Mouse (Mus musculus) fat pad, adult 2 months (tissue): ENCODE results near the gene Glyr1.

Experiments used
- DNase-seq: peaks from one replicate; pipeline ENCODE4 v3.0.0-alpha.2; 2011; ENCODE audit warnings: low read depth, low spot score; ENCODE audit errors: extremely low read depth

Gene Glyr1

DNA sequence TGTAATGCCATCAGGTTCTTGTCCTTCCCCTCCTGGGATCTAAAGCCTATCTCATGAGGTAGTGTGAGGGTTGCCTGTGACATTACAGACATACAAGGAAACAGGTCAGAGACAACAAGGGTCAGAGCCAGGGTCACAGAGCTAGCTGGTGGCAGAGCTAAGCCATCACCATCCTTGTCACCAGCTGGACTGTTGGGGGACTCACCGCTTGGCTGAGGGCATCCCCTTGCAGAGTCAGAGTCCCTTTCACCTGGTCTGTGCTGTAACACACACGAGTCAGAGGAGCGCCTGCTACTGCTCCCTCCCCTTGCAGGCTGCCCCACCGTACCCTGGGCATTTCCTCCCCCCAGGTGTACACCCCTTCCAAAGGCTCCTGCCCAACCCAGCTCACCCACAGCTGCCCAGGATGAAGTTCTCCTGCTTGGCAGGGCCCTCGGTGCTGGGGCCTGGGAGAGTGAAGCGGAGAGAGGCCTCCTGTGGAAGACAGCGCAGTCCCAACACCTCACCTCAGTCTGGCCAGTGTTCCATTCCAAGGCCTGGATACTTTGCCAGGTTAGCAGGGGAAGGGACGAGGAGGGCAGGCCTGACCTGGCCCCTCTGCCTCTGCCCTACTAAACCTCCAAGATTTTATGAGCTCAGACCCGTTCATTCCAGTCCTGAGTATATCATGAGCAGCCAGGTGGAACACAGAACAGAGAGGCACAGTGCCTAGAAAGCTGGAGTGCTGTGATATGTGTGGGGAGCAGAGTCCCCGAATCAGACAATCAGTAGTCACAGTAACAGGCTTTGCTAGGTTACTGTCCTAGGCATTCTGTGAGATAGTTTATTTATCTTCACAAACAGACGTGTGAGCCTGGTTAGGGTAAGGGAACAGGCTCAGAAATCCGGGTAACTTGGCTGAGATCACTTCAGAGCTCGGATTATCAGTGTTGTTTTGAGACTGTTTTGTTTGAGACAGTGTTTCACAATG is 37.3 kb downstream of the Glyr1 start:
- DNase-seq, result no peak

DNA sequence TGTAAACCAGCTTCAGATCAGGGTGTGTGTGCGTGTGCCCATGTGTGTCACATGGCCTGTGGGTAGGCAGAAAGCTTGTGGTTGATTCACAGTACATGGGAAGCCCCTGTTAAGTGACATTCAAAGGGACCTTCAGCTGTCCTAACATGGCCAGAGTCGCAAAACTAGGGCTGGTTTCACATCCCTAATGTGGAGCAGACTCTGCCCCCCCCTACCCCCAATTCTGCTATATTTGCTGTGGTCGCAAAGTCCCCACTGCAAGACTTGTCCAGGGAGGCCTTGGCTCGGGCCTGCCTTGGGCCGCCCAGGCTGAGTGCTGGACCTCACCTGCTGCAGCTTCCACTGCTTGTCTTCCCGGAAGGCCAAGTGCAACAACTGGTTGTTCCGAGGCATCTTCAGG is 38.4 kb downstream of the Glyr1 start:
- DNase-seq, result no peak

DNA sequence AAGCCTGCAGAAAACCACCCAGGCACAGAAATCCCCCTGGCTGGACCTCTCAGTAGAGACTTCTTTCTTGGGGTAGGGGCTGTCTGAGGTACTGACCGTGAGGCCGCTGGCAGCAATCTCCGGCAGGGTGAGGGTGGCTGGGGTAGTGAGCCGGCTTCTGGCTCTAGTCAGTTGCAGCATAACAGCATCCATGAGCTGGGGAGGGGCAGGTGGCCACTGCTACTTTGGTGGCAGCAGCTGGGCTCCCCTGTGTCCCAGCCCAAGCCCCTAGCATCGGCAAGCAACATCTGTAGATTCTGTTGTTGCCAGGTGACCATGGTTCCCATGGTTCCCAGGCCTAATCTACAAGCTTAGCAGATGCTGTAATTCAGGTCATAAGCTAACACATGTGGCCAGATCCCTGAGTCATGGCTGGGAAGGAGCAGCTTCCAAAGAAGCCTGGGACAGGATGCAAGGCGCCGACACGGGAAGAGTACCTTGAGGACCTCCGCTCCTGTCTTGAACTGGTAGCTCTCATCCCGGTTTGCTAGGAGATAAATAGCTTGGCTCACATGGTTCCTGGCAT is 39.2 kb downstream of the Glyr1 start:
- no peak for DNase-seq

DNA sequence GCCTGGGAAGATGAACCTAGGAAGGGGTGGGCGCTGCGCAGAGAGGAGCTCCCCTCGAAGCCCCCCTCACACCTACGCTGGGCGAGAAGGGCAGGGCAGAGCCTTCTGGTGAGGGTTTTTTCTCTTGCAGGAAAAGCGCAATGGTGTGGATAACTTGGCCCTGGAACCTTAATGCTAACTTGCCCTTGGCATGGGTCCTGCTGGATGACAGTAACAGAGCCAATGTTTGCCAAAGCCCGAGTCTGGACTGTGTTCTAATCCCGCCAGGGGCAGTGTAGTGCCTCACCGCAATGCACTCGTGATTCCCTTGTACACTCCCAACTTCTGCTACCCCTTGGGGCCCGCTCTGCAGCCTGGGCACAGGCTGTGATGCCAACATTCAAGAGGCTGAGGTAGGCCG is 41.6 kb downstream of the Glyr1 start:
- DNase-seq, result peak; percentile 26

DNA sequence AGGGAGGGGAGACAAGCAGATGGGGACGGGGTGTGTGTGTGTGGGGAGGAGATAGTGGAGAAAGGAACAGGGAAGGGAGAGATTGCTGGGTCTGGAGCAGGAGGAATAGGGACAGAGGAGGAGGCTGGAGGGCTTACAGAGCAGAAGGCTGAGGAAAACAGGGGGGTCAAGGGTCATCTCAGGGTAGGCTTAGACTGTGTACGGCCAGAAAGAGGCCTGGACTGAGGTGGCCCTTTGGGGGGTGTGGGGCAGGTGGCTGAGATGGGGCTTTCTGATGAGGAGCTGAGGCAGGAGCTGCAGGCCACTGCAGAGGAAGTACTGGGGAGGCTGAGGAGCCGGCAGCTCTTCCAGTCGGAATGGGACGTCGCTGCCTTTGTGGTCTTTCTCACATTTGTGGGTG is 42.2 kb downstream of the Glyr1 start:
- DNase-seq, result no peak

DNA sequence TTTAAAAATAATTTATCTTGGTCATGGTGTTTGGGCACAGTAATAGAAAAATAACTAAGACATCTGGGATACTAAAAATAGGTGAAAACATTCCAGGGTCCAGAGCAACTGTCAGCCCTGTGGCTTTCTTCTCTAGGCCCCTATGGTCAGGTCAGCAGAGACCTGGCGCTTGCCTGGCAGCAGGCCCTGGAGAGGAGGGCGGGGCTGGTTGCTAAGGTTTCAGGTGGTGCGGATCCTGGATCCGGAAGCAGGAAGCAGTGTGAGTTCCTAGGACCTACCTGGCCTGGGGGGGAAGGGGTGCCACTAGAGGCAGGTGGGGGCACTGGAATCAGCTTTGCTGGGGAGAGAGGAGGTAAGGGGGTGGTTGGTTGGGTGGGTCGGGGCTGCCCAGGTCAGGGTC is 42.6 kb downstream of the Glyr1 start, which contains the start of gene Smim22:
TSS of gene Smim22 (plus strand) at position 222 of the 400 bp plus-strand sequence.
- DNase-seq, result no peak

DNA sequence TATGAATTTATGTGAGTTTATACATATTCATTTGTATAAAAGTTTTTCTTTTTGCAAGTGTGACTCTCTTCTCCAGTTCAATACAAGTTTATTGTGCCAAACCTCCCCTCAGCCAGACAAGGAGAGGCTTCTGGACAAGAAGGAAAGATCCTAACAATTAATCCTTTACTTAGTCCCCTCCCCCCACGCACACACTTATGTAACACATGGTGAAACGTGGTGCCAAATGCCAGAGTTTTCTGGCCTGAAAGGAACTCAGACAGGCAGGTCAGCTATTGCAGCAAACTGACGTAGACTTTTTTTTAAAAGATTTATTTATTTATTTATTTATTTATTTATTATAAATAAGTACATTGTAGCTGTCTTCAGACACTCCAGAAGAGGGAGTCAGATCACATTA is 49.1 kb downstream of the Glyr1 start:
- peak; percentile 30 for DNase-seq

DNA sequence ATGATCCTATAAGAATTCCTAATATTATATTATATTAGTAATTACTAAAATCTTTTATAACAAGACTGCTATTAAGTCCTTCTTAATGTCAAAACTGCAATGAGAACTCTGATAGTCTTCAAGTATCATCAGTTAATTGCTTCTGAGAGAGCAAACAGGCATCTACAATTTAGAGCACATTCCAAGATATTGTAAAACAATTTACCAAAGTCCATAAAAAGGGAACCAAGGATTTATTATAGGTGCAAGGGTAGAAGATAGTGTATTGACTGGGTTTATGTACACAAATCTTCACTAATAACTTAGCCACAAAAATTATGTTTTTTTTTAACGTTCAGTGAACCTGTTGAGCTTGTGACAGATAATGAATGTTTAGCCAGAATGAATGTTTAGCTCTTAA is 50.7 kb downstream of the Glyr1 start:
- DNase-seq, result no peak

DNA sequence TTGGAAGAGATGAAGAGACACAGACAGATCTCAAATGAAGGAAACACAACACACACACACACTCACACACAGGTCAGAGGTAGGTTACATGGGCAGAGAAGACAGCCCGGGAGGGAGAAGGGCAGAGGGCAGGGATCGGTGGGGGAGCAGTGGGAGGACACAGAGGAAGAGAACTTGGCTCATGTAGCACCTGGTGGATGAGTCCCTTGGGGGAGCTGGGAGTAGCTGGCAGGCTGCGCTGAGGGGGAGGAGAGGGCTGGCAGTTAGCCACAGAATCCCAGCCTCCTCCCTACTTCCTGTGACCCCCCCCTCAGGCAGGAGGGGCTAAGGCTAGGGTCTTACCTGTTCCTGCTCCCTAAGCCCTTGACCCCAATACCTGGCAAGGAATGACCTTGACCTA is 52.1 kb downstream of the Glyr1 start, which contains the start of gene Sept12:
TSS of gene Sept12 (minus strand) at position 300 of the 400 bp plus-strand sequence.
- no peak for DNase-seq

DNA sequence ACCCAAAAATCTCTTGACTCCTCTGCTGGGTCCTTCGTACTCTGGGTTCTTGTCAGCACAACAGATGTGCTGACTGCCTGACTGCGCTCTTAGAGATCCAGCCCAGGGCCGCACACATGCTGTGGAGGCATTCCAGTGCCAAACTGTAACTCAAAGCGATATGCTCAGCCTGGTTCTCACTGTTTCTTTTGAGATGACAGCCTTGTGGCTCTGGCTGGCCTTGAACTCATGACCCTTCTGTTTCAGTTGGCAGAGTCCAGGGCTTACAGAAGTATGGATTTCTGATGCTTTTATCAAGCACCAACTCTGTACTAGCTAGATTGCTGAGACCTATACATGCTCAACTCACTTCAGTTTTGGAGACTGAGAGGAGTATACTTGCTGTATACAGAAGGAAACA is 56.4 kb downstream of the Glyr1 start:
- no peak for DNase-seq

DNA sequence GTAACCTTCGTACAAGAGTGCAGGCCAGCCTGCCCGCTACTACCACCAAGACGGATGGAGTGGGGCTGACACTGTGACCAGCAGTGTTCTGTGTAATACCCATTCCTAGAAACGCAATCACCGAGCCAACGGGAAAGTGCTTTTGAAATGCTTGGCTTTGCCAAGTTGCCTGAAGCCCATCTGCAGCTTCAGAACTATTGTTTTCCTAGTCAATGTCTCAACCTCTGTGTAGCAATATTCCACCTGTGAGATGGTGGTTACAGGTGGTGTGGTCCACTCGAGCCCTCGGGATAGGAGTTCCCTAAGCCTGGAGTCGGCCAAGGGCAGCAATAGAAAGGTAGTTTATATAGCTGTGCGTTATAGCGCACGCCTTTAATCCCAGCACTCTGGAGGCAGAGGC is 64.9 kb downstream of the Glyr1 start:
- DNase-seq, result peak; percentile 82

DNA sequence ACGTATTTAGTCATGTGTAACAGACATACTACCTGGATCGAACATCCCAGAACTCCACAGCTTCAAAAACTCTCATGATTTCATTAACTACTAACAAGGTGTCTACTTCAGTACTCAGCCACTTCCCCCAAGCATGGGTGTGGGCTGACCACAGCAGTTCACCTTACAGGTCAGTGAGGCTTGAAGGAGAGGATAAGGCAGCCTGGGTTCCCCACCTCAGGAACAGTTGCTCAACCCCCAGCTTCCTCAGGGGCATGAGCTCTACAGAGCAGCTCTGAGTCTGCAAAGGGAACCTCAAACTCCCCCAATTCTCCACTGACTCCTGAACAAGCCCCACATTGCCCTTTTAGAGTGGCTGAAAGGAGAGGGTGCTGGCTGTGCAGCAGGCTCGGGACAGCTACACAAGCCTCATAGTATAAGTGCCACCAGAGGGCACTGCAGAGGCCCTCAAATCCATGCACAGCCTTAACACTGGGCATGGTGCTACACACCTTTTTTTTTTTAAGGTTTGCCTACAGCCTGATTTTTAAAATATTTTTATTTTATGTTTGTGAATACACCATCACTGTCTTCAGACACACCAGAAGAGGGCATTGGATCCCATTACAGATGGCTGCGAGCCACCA is 69.8 kb downstream of the Glyr1 start:
- no peak for DNase-seq

DNA sequence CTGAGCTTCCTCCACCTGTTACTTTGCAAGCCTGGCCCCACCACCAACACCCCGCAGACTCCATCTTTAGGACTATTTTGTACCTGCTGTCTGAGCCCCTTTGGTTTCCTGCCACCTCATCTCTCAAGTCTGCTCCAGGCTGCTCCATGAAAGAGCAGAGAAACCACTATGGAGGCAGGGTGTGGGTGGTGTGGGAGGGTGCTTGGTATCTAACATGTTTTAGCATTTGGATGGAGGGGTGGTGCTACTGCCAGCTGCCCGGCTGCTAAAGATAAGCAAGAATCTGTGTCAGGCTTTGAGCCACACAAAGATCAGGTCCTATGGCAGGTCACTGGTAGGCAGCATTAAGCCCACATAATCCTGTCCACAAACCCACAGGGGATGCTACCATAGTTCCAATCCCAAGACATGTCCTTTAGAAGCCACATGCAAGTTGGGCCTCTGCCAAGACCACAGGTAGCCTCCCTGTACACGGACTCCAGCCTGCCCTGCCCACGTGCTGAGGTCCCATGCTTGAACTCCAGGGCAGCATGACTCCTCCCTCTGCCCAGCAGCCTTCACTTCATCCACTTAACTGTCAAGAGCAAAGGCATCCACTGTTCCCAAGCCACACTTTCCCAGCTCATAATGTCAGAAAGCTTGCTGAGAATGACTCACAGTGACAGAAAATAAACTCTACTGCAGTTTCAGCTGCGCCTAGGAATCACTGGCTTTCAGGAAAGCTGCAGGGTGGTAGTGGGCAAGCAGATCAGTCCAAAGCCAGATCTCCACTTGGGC is 71.2 kb downstream of the Glyr1 start:
- no peak for DNase-seq

DNA sequence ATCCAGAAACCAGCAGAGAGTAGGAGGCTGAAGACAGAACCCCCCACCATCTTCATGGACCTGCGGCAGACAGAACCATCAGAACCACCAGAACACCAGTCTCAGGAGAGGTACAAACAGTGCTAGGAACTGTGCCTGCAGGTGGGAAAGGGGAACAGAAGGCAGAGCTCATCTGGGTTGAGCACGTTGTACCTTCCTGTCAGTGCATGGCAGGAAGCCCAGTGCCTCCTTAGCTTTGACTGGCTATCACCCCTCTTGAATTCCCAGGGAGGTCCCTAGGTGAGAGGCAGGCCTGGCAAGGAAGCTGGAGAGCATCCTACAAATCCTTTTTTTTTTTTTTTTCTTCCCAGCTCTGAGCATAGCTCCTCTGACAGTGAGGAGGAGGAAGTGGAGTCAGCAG is 73.5 kb downstream of the Glyr1 start:
- no peak for DNase-seq

DNA sequence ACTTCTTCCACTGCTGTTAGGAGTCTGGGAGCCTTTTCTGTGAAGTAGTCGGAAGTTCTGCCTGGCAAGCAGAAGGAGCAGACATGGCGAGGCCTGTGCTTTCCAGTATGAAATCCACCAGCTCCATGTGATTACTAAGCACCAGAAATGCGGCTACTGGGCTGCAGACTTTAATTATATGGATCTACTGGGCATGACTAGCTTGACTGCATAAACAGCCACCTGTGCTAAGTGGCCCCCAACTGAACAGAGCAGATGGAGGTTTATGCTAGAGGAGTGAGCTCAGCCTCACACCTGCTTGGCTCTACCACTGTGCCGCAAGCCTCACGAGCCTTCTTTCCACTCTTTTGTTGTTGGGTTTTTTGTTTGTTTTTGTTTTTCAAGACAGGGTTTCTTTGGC is 75.1 kb downstream of the Glyr1 start:
- DNase-seq, result no peak

DNA sequence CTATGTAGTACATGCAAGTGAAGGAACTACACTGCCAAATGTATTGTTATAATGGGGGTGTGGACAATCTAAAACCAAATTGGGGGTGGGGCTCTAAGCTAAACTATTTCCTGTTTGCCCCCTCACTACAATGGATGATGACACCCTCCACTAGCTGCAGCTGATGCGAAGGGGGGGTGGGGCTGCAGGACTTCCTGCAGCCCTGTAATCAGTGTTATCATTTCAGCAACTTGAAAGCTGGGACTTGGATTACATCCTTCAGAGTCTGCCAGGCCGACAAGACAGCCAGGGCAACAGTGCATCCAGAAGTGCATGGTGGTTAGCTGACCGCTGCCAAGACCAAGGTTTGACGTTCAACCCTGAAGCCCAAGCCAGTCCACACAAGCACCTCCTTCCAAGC is 78.0 kb downstream of the Glyr1 start:
- no peak for DNase-seq

DNA sequence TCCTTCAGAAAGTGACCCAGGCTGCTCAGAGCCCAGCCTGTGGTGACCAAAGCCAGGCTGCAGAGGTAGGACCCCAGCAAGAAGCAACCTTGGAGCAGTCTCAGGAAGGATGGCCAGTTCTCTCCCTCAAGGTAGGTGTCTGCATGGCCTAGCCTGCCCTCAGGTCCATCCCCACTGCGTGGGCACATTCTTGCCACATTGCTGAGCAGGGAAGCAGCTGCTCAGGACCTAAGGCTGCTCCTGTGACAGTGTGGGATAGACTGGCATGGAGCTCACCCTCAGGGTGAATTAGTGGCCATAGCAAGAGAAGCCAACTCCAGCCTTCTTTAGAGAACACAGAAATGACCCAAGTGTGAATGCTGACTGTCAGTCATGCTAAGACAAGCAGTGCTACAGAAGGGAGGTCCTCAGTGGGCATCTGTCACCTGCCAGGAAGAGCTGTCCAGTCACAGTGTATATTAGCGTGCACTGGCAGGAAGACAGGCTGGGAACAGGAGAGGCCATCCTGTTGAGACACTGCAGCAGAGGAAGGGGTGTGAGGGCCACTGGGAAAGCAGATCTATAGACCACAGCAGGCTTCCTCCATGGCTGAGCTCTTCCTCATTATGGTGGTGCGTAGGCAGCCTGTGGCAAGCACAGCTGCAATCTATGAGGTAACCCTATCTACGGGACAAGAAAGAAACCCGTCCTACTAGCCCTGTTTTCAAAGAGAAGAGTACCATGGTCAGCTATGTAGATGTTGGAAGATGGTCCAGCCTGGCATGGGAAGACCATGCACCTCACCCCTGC is 80.4 kb downstream of the Glyr1 start:
- no peak for DNase-seq

DNA sequence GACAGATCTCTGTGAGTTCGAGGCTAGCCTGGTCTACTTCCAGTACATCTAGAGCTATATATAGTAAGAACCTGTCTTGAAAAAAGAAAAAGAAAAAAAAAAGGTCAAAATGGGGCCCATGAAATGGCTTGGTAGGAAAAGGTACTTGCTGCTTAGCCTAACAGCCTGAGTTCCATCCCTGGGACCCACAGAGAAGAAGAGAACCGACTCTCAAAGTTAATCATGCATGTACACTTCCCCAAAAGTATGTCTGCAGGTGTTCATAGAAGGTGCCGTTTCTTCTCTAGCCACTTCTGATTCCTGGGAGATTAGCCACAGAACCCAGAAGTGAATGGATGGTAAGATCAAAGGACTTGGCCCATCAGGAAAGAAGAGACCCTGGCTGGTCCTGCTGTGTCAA is 81.2 kb downstream of the Glyr1 start:
- DNase-seq, result no peak

DNA sequence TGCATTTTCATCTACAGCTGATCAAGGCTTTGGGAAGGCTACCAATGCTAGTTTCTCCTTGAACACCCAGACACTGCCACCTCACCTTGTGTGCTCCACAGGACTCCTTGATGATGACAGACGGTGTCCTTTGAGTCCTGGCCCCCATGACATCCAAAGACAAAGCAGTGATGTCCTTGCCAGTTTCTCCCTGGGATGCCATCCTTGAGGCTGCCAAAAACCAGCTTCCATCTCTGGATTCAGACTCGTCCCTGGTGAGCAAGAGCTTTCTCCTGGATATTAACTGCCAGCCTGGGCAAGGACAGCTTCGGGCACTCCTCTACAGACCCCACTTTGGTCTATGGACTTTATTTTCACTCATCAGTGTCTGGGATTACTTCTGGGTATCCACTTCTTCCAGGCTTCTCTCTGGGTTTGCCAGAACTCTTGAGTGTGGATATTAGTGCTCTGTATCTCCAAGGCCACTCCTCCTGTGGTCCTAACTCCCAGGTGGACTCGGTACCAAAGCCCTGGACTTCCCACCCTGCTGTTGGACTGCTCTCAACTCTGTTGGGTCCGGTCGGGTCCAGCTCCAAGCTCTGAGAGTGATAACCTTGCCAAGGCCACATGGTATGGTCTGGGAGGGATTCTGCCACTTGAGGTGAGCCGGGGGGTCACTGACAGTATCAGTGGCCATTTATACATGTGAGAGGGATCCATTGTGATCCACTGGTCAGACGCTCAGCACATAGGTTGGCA is 84.1 kb downstream of the Glyr1 start:
- DNase-seq, result no peak
